Mouse (Mus musculus) liver, embryonic 14.5 days (tissue): ENCODE data around the gene Tns1. TPM values are rescaled to one million over a fixed set of nuclear protein-coding genes. Genes with fewer than 3 reads are reported as not detected.

Experiments
- ATAC-seq: fragments of 200-750 bp; cut with Nextera tagmentation; 2 replicates; pipeline ENCODE4 v1.8.0; 2017; ENCODE audit warnings: moderate number of reproducible peaks, mild to moderate bottlenecking, moderate library complexity; ENCODE audit not compliant: insufficient read depth
- DNase-seq, 3 experiments: peaks; one replicate each; pipeline ENCODE4 v3.0.0-alpha.2; 2012 to 2013; ENCODE audit warnings: low read depth in 3 of 3, low spot score in 3 of 3
- H3K27ac ChIP-seq: fragments of 300-500 bp; sonication (generic); 2 replicates; pipeline ENCODE4 v1.5.1; 2014; ENCODE audit warnings: moderate library complexity, mild to moderate bottlenecking, control low read depth, inconsistent platforms
- H3K27me3 ChIP-seq: fragments of 300-500 bp; sonication (generic); 2 replicates; pipeline ENCODE4 v1.6.1; 2014; ENCODE audit warnings: mild to moderate bottlenecking, low read length, moderate library complexity; ENCODE audit not compliant: control insufficient read depth, insufficient read depth
- H3K36me3 ChIP-seq: fragments of 300-500 bp; sonication (generic); replicated peaks from 2 replicates; pipeline ENCODE4 v1.6.1; 2014; ENCODE audit warnings: low read depth; ENCODE audit not compliant: control insufficient read depth, insufficient read depth
- H3K4me1 ChIP-seq, 2 experiments: fragments of 200-500 bp in 1 of 2; fragments of 300-500 bp in 1 of 2; sonication (generic) in 1 of 2; replicated peaks; 2 replicates each; pipeline ENCODE4 v1.6.1; 2012 to 2014; ENCODE audit warnings: antibody characterized with exemption in 1 of 2, inconsistent platforms in 1 of 2, low read length in 1 of 2; ENCODE audit not compliant: control insufficient read depth in 2 of 2, insufficient read depth in 2 of 2
- H3K4me2 ChIP-seq: fragments of 300-500 bp; sonication (generic); 2 replicates; pipeline ENCODE4 v1.6.1; 2014; ENCODE audit warnings: low read depth, mild to moderate bottlenecking, control low read depth, moderate library complexity
- H3K4me3 ChIP-seq, 2 experiments: fragments of 200-500 bp in 1 of 2; fragments of 300-500 bp in 1 of 2; sonication (generic) in 1 of 2; 2 replicates each; pipeline ENCODE4 v1.5.1; 2012 to 2014; ENCODE audit warnings: low read depth in 2 of 2, low read length in 2 of 2, mild to moderate bottlenecking in 2 of 2, control low read depth in 1 of 2, inconsistent platforms in 1 of 2, moderate library complexity in 1 of 2; ENCODE audit not compliant: insufficient read depth in 1 of 2
- H3K9ac ChIP-seq: fragments of 300-500 bp; sonication (generic); replicated peaks from 2 replicates; pipeline ENCODE4 v1.6.1; 2014; ENCODE audit warnings: mild to moderate bottlenecking, control low read depth, moderate library complexity
- H3K9me3 ChIP-seq: fragments of 300-500 bp; sonication (generic); 2 replicates; pipeline ENCODE4 v1.6.1; 2016; ENCODE audit warnings: low read length, mixed read lengths; ENCODE audit not compliant: control insufficient read depth
- CTCF ChIP-seq: IDR thresholded peaks from 2 replicates; pipeline ENCODE4 v1.5.1; 2016; ENCODE audit warnings: antibody characterized with exemption, low read depth, control low read depth
- EP300 ChIP-seq: IDR thresholded peaks from 2 replicates; pipeline ENCODE4 v1.6.1; 2016; ENCODE audit warnings: antibody characterized with exemption, low read depth
- WGBS: fragments of 180-500 bp; shearing (Covaris S2); extraction: QIAGEN DNeasy Blood & Tissue Kit; methylation state at CpG from one replicate; pipeline ENCODE4 v1.1.7; 2014; ENCODE audit not compliant: insufficient replicate concordance; 5-methylcytosine and 5-hydroxymethylcytosine counted together
- polyA plus RNA-seq, 2 experiments: library from polyadenylated mRNA; depleted of rRNA in 1 of 2; stranded (reverse) in 1 of 2; unstranded in 1 of 2; fragments of >200 nt; fragmentation: Nextera tagmentation in 1 of 2; extraction: Ambion mirVana in 1 of 2; gene quantifications; 2 replicates each; pipeline versions ENCODE4 v1.2.1 to v1.2.3; 2012 to 2014

Gene Tns1
- polyA plus RNA-seq, 2 experiments, result 7.2 to 15.7 TPM

DNA sequence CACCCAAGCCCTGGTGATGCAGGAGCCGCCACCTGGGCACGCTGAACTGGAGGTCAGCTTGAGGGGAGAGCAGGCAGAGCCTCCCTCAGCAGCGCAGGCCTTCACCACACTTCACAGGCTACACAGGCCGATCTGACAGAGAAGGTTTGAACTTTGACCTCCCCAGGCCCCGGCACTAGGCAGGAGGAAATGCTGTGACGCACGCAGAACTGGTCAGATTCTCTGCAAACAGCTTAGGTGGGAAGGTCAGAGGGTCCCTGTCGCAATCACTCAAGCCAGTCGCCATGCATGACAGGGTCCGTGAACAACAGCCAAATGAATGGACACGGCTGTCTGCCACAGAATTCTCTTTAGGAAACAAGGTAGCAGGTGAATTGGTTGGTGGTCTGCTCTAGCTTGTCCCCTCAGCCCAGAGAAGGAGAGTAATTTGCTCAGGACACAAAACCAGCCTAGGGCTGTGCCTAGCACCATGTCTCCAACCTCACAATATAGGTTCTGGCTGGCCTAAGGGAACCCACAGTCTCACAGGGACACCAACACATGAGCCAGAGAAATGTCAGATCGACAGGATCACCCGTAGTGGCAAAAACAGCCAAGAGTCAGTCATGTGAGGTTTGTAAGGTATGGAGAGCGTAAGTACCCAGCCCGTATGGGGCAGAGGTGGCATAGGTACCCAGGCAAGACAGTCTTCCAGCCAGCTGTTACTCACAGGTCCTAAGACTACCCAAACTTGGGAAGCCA lies 194.9 kb downstream of the Tns1 start:
- H3K9me3 ChIP-seq, result no peaks in the 10 kb centered on the region
- TF ChIP-seq CTCF (no peak), EP300 (no peak)
- DNase-seq (peak; percentile 11 to 36 (median 22)), ATAC-seq (peak; percentile 63)
- H3K27me3 ChIP-seq, result no peaks in the 10 kb centered on the region
- H3K9ac ChIP-seq, result no peak overlapping the region
- no peak overlapping the region for H3K4me3 ChIP-seq
- no peak overlapping the region for H3K4me2 ChIP-seq
- H3K4me1 ChIP-seq, result peaks cover 0 to 7% of the 10 kb centered on the region in 2 experiments; a peak in 2 of 4 replicates
- WGBS, result 69% methylated on average over 15 of the region's 15 CpGs
- H3K36me3 ChIP-seq, result peaks cover 11% of the 10 kb centered on the region
- H3K27ac ChIP-seq, result no peak overlapping the region

DNA sequence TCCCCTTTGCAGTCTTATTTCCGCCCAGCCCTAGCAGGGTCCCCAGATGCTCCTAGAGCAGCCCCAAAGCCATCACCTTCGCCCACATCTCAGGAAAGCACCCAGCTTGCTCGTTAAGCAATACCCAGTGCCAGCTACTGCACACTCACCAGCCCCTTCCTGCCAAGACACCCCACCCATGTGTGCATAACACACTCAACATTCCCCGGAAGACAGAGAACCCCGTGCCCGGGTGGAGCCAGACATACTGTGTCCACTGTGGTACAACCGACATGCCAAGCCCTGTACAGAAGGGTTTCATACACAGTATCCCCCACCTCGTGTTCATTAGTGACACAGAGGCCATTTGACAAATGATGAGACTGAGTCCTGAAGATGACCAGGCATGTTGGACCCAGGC lies 195.9 kb downstream of the Tns1 start:
- H3K9me3 ChIP-seq, result no peaks in the 10 kb centered on the region
- 72% methylated on average over 8 of the region's 8 CpGs for WGBS
- H3K9ac ChIP-seq, result no peak overlapping the region
- H3K36me3 ChIP-seq, result peaks cover 11% of the 10 kb centered on the region
- H3K4me1 ChIP-seq, result peaks cover 0 to 7% of the 10 kb centered on the region in 2 experiments; a peak in 2 of 4 replicates
- no peak overlapping the region for H3K4me3 ChIP-seq
- TF ChIP-seq CTCF (no peak), EP300 (no peak)
- no peaks in the 10 kb centered on the region for H3K27me3 ChIP-seq
- no peak for ATAC-seq
- no peak overlapping the region for H3K4me2 ChIP-seq
- DNase-seq, result no peak
- no peak overlapping the region for H3K27ac ChIP-seq

GRCm38 (mm10) chr1:73927819-73928218 lies 196.4 kb downstream of the Tns1 start:
- TF ChIP-seq EP300, result no peak
- TF ChIP-seq CTCF, result no peak
- Histone ChIP-seq H3K4me2 (no peak overlapping the region), H3K4me1 (peaks cover 0 to 7% of the 10 kb centered on the region in 2 experiments; a peak in 2 of 4 replicates), H3K4me3 (no peak overlapping the region), H3K36me3 (peaks cover 14% of the 10 kb centered on the region), H3K9me3 (no peaks in the 10 kb centered on the region), H3K9ac (no peak overlapping the region), H3K27me3 (no peaks in the 10 kb centered on the region), H3K27ac (no peak overlapping the region)
- ATAC-seq, result no peak
- WGBS, result 75% methylated on average over 15 of the region's 15 CpGs
- no peak for DNase-seq

DNA sequence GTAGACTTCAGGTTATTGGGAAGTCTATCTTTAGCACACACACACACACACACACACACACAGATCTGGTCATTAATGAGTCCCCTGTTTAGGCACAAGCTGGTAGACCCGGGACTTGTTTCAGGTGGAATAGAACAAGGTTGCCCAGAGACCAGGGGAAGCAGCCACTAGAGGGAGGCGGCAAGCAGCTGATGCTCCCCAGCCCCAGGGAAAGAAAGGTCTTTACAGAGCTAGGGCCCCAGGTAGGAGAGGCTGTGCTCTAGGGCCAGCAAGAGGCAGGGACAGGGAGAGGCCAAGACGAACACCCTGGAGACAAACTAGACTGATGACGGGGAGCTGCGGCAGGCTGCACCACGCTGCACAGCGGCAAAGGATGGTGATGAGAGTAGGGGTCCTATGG lies 198.0 kb downstream of the Tns1 start:
- WGBS, result 57% methylated on average over 7 of the region's 7 CpGs
- no peak for DNase-seq

DNA sequence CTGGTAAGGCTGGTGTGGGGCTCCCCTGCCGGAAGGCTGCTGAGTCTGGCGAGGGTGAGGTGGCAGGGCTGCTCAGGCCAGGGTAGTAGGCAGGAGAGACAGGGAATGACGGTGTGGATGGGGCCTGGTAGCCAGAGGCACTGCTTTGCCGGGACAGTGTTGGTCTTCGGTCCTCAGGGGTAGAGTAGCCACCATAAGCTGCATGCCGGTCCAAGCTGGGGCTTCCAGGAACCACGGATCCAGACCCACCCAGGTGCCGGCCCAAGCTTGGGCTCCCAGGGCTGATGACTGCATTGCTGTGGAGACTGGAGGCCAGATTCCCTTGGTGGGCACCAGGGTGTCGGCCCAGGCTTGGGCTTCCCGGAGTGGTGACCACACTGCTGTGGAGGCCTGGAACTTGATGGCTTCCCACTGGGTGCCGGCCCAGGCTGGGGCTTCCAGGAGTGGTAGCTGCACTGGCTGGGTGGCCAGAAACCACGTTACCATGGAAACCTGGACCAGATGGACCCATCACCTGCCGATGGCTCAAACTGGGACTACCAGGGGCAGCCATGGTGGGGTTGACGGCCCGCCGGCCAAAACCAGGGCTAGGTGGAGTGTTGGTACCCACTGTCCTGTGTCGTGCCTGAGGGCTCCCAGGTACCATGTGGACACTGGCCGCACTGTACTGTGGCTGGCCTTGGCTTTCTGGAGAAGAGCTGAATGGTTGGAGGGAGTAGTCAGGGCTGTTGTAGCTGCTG lies 199.2 kb downstream of the Tns1 start:
- no peak overlapping the region for H3K4me3 ChIP-seq
- DNase-seq (no peak), ATAC-seq (no peak)
- no peaks in the 10 kb centered on the region for H3K9me3 ChIP-seq
- H3K4me2 ChIP-seq, result no peak overlapping the region
- 85% methylated on average over 18 of the region's 18 CpGs for WGBS
- H3K27me3 ChIP-seq, result no peaks in the 10 kb centered on the region
- no peak overlapping the region for H3K27ac ChIP-seq
- TF ChIP-seq CTCF, result no peak
- no peak for TF ChIP-seq EP300
- peaks cover 0 to 2% of the 10 kb centered on the region in 2 experiments; a peak in 2 of 4 replicates for H3K4me1 ChIP-seq
- peaks cover 17% of the 10 kb centered on the region for H3K36me3 ChIP-seq
- H3K9ac ChIP-seq, result no peak overlapping the region

More for the DNA sequence above, 198.0 kb downstream of the Tns1 start:
- H3K9ac ChIP-seq, result no peak overlapping the region
- ATAC-seq, result no peak
- peaks cover 0 to 5% of the 10 kb centered on the region in 2 experiments; a peak in 2 of 4 replicates for H3K4me1 ChIP-seq
- H3K4me3 ChIP-seq, result no peak overlapping the region
- peaks cover 17% of the 10 kb centered on the region for H3K36me3 ChIP-seq
- no peak overlapping the region for H3K27ac ChIP-seq
- H3K4me2 ChIP-seq, result no peak overlapping the region
- no peaks in the 10 kb centered on the region for H3K9me3 ChIP-seq
- TF ChIP-seq CTCF (peak; percentile 51), EP300 (no peak)
- no peaks in the 10 kb centered on the region for H3K27me3 ChIP-seq
